Mouse (Mus musculus): ENCODE measurements around the gene Fam110c. TPM values are rescaled to one million over a fixed set of nuclear protein-coding genes. Genes with fewer than 3 reads are reported as not detected.

Gene Fam110c
- not detected in 2 replicates for total RNA-seq (2014; fragmentation: Nextera tagmentation)
- total RNA-seq (2017) = 0.31 TPM in 1 of 2 replicates, not detected in the other

GRCm38 (mm10) chr12:31073412-31074354 is at the start of gene Fam110c:
TSS of gene Fam110c (plus strand) at chr12:31073861.
- peak; percentile 62 for ATAC-seq (replicated peaks; ENCODE audit: poor library complexity, severe bottlenecking)

GRCm38 (mm10) chr12:31026423-31026822 is 47.2 kb upstream of the Fam110c start:
- ATAC-seq (replicated peaks; ENCODE audit: poor library complexity, severe bottlenecking) = no peak

GRCm38 (mm10) chr12:31052066-31052465 is 21.6 kb upstream of the Fam110c start:
- no peak for ATAC-seq (replicated peaks; ENCODE audit: poor library complexity, severe bottlenecking)

DNA sequence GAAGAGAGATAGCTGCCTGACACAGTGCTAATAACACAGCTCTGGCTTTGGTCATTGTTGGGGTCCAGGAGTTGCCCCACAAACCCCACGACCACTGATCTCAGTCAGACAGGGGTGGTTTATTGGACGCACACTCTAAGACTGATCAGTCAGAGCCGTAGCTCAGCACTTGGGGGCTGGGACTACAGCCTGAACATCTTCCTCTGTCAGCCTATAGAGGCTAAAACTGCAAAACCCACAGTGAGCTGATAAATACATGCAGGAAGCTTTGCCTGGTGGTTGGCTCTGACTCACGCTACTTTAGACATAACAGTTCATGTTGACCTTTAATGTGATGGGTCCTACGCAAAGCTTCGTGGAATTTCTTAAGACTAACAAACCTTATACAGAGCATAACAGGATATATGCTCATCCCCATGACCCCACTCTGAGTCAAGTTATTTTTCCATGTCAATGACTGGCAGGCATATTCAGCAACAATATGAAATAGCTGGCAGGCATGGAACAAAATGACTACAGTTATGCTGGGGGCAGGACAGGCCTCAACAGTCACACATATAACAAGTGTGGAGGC is 17.3 kb upstream of the Fam110c start:
- ATAC-seq (replicated peaks; ENCODE audit: poor library complexity, severe bottlenecking) = no peak

GRCm38 (mm10) chr12:31059393-31059853 is 14.2 kb upstream of the Fam110c start:
- peak; percentile 97 for ATAC-seq (replicated peaks; ENCODE audit: poor library complexity, severe bottlenecking)

DNA sequence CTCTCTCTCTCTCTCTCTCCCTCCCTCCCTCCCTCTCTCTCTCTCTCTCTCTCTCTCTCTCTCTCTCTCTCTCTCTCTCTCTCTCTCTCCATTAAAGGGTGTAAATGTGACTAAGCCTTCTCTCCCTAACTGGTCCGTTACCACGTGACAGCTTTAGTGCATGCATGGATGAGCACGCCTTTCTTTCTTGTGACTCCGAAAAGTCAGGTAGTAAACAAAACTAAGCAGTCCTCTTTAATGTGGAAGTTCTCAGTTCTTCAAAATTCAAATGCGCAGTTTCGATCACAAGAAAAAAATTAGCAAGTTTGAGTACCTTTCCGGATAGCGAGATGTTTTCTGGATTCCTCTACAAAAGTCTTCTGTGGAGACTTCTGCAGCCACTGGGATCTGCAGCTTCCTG is 13.4 kb upstream of the Fam110c start:
- ATAC-seq (replicated peaks; ENCODE audit: poor library complexity, severe bottlenecking) = no peak

DNA sequence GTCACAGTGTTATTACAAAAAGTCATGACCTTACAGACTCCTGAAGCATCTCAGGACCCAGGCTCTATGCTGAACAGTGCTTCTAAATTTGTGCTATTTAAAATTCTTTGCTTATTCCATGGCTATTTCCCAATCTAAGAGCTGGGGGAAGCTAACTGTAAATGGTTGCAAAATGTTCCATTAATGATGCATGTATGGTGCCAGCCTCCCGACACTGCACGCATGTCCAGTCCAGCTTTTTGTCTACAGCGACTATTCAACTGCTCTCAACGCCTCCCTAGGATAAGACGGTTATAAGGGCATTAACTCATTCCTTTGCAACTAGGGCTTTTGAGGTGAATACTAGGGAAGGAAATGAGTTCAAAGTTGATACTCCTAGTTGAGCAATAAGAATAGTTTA is 2.4 kb upstream of the Fam110c start:
- ATAC-seq (replicated peaks; ENCODE audit: poor library complexity, severe bottlenecking) = no peak

DNA sequence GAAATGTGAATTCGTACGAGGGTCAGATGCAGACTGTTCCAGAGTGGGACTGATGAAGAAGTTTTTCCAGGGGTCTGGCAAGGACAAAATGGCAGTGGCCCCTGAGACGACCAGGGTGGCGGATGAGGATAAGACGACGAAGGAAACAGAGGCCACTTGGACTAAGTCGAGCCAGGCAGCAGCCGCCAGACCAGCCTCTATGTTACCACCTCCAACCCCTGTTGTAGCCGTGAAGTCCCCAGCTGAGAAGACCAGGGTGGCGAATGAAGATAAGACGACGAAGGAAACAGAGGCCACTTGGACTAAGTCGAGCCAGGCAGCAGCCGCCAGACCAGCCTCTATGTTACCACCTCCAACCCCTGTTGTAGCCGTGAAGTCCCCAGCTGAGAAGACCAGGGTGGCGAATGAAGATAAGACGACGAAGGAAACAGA is 710 bp downstream of the Fam110c start:
- ATAC-seq (replicated peaks; ENCODE audit: poor library complexity, severe bottlenecking) = peak; percentile 41

DNA sequence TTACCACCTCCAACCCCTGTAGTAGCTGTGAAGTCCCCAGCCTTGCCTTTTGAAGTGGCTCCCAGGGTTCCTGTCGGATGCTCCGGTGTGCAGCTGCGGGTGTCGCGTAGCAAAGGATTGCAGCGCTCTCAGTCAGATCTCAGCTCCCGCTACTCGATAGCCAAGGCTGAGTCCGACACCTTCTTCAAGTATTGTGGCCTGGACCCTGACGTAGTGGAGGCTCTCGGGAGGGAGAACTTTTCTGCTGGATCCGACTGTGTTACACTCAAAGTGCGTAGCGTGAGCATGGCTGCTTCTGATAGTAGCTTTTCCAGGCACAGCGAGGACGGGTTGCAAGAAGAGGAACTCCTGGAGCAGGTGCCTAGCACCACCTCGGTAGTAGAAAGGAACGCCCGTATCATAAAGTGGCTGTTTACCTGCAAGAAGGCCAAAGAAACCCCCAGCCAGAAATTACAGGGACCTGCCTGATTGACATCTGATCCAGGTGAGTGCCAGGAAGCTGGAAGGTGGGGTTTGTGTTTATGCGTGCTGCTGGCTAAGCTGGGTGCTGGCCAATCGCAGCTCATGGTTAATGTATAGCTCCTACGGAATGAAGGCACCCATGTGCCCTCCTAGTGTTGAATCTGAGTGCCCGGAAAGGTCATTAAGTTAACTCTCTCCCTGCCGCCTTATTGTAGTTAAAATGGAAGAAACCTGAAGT is 1.3 kb downstream of the Fam110c start:
- ATAC-seq (replicated peaks; ENCODE audit: poor library complexity, severe bottlenecking) = peak; percentile 40

GRCm38 (mm10) chr12:31077020-31077419 is 3.4 kb downstream of the Fam110c start:
- no peak for ATAC-seq (replicated peaks; ENCODE audit: poor library complexity, severe bottlenecking)

- ATAC-seq (replicated peaks; ENCODE audit: poor library complexity, severe bottlenecking) = no peak
These were observed 4.4 kb downstream of the Fam110c start for GRCm38 (mm10) chr12:31078030-31078429.

DNA sequence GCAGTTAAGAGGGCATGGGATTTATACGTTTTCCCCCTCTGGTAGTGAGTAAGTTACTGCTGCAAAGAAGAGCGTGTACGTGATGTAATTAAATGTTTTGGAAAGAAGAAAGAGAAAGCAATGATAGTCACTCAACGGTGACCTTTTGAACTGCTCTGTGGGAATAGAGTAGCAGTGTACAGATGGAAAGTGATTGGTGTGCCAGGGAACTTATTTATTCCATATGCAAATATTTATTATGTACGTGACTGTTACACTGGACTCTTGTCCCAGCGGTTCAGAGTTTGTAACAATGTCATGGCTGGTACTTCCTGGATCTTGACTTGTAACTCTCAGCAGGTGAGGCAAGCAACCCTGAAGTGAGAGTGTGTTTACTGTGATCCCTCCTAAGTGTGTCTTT is 6.7 kb downstream of the Fam110c start:
- ATAC-seq (replicated peaks; ENCODE audit: poor library complexity, severe bottlenecking) = no peak

DNA sequence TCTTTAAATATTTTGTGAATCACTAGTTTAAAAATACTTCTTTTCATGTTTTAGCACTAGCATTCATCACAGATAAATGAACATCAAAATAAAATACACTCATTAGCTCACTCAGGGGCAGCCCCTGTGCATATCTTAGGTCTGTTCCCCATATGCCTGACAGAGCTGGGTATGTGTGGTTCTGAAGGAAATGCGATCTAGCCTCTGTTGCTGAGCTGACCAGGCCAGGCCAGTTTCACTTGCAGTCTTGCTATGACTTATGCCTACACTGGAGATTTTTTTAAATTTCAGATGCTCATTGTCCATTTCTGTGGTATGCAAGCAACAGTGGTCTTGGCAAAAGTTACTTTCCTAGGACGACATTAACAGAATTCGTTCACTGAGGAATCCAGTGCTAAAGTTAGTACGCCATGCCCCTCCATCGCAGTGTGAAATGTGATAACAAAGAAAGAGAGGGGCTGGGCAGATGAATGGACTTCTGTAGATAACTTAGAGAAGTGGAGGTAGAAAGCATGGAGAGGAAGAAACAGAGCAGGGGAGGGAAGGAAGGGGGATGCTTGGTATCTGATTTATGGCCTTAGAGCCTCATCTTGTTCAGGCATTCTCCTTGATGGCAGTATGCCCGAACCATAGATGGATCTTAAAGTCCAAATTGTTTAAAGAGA is 7.4 kb downstream of the Fam110c start:
- ATAC-seq (replicated peaks; ENCODE audit: poor library complexity, severe bottlenecking) = no peak

- no peak for ATAC-seq (replicated peaks; ENCODE audit: poor library complexity, severe bottlenecking)
These were observed 9.3 kb downstream of the Fam110c start for GRCm38 (mm10) chr12:31083007-31083406.

- ATAC-seq (replicated peaks; ENCODE audit: poor library complexity, severe bottlenecking) = no peak
These were observed 9.7 kb downstream of the Fam110c start for GRCm38 (mm10) chr12:31083407-31083806.

GRCm38 (mm10) chr12:31087060-31087459 is 13.4 kb downstream of the Fam110c start:
- no peak for ATAC-seq (replicated peaks; ENCODE audit: poor library complexity, severe bottlenecking)

GRCm38 (mm10) chr12:31090401-31090800 is 16.7 kb downstream of the Fam110c start:
- ATAC-seq (replicated peaks; ENCODE audit: poor library complexity, severe bottlenecking) = no peak

DNA sequence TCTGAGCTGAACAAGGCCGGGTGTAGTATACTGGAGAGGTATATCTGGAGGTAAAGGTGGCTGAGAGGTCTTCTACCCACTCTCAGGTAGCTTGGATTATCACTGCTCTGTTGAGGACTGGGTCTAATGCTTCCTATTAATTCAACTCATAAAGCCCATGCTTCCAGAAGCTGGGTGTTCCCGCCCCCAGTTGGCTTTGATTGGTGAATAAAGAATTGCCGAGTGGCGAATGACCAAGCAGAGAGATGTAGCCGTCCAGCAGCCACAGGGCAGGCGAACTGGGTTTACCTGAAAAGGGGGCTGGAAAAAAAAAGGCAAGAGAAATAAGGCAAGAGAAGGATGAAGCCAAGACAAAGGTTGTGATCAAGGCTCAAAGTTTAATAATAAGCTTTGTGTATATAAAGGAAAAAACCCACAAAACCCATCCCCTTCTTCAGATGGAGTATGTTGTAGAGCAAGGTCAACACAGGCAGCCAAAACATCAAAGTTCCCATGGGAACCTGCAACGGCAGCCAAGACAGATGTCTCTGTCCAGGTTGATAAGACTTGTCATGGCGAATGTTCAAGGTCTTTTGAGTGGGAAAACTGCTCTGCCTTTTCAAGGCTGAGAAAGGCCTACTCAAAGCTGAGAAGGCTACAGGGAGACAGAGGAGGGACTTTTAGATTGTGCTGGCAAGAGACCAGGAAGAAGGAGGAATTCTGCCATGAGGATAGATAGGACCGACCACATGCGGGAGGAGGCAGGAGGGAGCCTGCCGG is 17.4 kb downstream of the Fam110c start:
- ATAC-seq (replicated peaks; ENCODE audit: poor library complexity, severe bottlenecking) = no peak

GRCm38 (mm10) chr12:31092481-31092880 is 18.8 kb downstream of the Fam110c start:
- no peak for ATAC-seq (replicated peaks; ENCODE audit: poor library complexity, severe bottlenecking)

- no peak for ATAC-seq (replicated peaks; ENCODE audit: poor library complexity, severe bottlenecking)
These were observed 23.5 kb downstream of the Fam110c start for GRCm38 (mm10) chr12:31097185-31097584.

Measured in granulocyte monocyte progenitor cell, adult 5-6 weeks (primary cell).